Mouse (Mus musculus) liver, embryonic 14.5 days (tissue): ENCODE measurements around the gene Mn1. TPM values are rescaled to one million over a fixed set of nuclear protein-coding genes. Genes with fewer than 3 reads are reported as not detected.

Source experiments
- ATAC-seq: fragments of 200-750 bp; cut with Nextera tagmentation; 2 replicates; pipeline ENCODE4 v1.8.0; 2017; ENCODE audit warnings: moderate number of reproducible peaks, mild to moderate bottlenecking, moderate library complexity; ENCODE audit not compliant: insufficient read depth
- DNase-seq, 3 experiments: peaks; one replicate each; pipeline ENCODE4 v3.0.0-alpha.2; 2012 to 2013; ENCODE audit warnings: low read depth in 3 of 3, low spot score in 3 of 3
- H3K27ac ChIP-seq: fragments of 300-500 bp; sonication (generic); 2 replicates; pipeline ENCODE4 v1.5.1; 2014; ENCODE audit warnings: moderate library complexity, mild to moderate bottlenecking, control low read depth, inconsistent platforms
- H3K27me3 ChIP-seq: fragments of 300-500 bp; sonication (generic); 2 replicates; pipeline ENCODE4 v1.6.1; 2014; ENCODE audit warnings: mild to moderate bottlenecking, low read length, moderate library complexity; ENCODE audit not compliant: control insufficient read depth, insufficient read depth
- H3K36me3 ChIP-seq: fragments of 300-500 bp; sonication (generic); replicated peaks from 2 replicates; pipeline ENCODE4 v1.6.1; 2014; ENCODE audit warnings: low read depth; ENCODE audit not compliant: control insufficient read depth, insufficient read depth
- H3K4me1 ChIP-seq, 2 experiments: fragments of 200-500 bp in 1 of 2; fragments of 300-500 bp in 1 of 2; sonication (generic) in 1 of 2; replicated peaks; 2 replicates each; pipeline ENCODE4 v1.6.1; 2012 to 2014; ENCODE audit warnings: antibody characterized with exemption in 1 of 2, inconsistent platforms in 1 of 2, low read length in 1 of 2; ENCODE audit not compliant: control insufficient read depth in 2 of 2, insufficient read depth in 2 of 2
- H3K4me2 ChIP-seq: fragments of 300-500 bp; sonication (generic); 2 replicates; pipeline ENCODE4 v1.6.1; 2014; ENCODE audit warnings: low read depth, mild to moderate bottlenecking, control low read depth, moderate library complexity
- H3K4me3 ChIP-seq, 2 experiments: fragments of 200-500 bp in 1 of 2; fragments of 300-500 bp in 1 of 2; sonication (generic) in 1 of 2; 2 replicates each; pipeline ENCODE4 v1.5.1; 2012 to 2014; ENCODE audit warnings: low read depth in 2 of 2, low read length in 2 of 2, mild to moderate bottlenecking in 2 of 2, control low read depth in 1 of 2, inconsistent platforms in 1 of 2, moderate library complexity in 1 of 2; ENCODE audit not compliant: insufficient read depth in 1 of 2
- H3K9ac ChIP-seq: fragments of 300-500 bp; sonication (generic); replicated peaks from 2 replicates; pipeline ENCODE4 v1.6.1; 2014; ENCODE audit warnings: mild to moderate bottlenecking, control low read depth, moderate library complexity
- H3K9me3 ChIP-seq: fragments of 300-500 bp; sonication (generic); 2 replicates; pipeline ENCODE4 v1.6.1; 2016; ENCODE audit warnings: low read length, mixed read lengths; ENCODE audit not compliant: control insufficient read depth
- CTCF ChIP-seq: IDR thresholded peaks from 2 replicates; pipeline ENCODE4 v1.5.1; 2016; ENCODE audit warnings: antibody characterized with exemption, low read depth, control low read depth
- EP300 ChIP-seq: IDR thresholded peaks from 2 replicates; pipeline ENCODE4 v1.6.1; 2016; ENCODE audit warnings: antibody characterized with exemption, low read depth
- WGBS: fragments of 180-500 bp; shearing (Covaris S2); extraction: QIAGEN DNeasy Blood & Tissue Kit; methylation state at CpG from one replicate; pipeline ENCODE4 v1.1.7; 2014; ENCODE audit not compliant: insufficient replicate concordance; 5-methylcytosine and 5-hydroxymethylcytosine counted together
- polyA plus RNA-seq, 2 experiments: library from polyadenylated mRNA; depleted of rRNA in 1 of 2; stranded (reverse) in 1 of 2; unstranded in 1 of 2; fragments of >200 nt; fragmentation: Nextera tagmentation in 1 of 2; extraction: Ambion mirVana in 1 of 2; gene quantifications; 2 replicates each; pipeline versions ENCODE4 v1.2.1 to v1.2.3; 2012 to 2014

Gene Mn1
- polyA plus RNA-seq, 2 experiments, result 0.44 to 0.81 TPM

DNA sequence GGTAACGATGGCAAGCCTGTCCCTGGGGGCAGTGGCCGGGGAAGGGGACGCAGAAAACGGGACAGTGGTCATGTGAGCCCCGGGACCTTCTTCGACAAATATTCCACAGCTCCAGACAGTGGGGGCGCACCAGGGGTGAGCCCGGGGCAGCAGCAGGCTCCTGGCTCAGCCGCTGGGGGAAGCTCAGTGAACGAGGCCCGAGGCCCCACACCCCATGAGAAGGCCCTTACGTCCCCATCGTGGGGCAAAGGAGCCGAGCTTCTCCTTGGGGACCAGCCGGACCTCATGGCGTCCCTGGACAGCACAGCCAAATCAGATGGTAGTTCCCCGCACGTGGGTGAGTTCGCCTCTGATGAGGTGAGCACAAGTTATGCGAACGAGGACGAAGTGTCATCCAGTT is 3.7 kb downstream of the Mn1 start:
- ATAC-seq (no peak), DNase-seq (no peak)
- Histone ChIP-seq H3K4me2 (no peak overlapping the region), H3K4me3 (no peak overlapping the region), H3K9me3 (no peaks in the 10 kb centered on the region), H3K4me1 (no peaks in the 10 kb centered on the region), H3K27me3 (peaks cover 55% of the 10 kb centered on the region), H3K36me3 (no peaks in the 10 kb centered on the region), H3K27ac (no peak overlapping the region), H3K9ac (no peak overlapping the region)
- 56% methylated on average over 22 of the region's 22 CpGs for WGBS
- TF ChIP-seq EP300 (no peak), CTCF (no peak)

DNA sequence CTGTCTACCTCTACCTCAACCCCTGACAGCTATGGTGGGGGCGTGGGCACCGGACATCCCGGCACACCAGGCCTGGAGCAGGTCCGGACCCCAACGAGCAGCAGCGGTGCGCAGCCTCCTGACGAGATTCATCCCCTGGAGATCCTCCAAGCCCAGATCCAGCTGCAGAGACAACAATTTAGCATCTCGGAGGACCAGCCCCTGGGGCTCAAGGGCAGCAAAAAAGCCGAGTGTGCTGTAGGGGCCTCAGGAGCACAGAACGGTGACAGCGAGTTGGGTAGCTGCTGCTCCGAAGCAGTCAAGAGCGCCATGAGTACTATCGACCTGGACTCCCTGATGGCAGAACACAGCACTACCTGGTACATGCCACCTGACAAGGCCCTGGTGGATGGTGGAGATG is 4.3 kb downstream of the Mn1 start:
- H3K27ac ChIP-seq, result no peak overlapping the region
- H3K9me3 ChIP-seq, result no peaks in the 10 kb centered on the region
- WGBS, result 73% methylated on average over 15 of the region's 15 CpGs
- no peak overlapping the region for H3K4me3 ChIP-seq
- no peak overlapping the region for H3K4me2 ChIP-seq
- no peak for ATAC-seq
- no peaks in the 10 kb centered on the region for H3K36me3 ChIP-seq
- TF ChIP-seq EP300 (no peak), CTCF (no peak)
- no peak overlapping the region for H3K9ac ChIP-seq
- no peak for DNase-seq
- no peaks in the 10 kb centered on the region for H3K4me1 ChIP-seq
- H3K27me3 ChIP-seq, result peaks cover 49% of the 10 kb centered on the region

GRCm38 (mm10) chr5:111422058-111422800 is 5.1 kb downstream of the Mn1 start:
- ATAC-seq (no peak), DNase-seq (no peak)
- Histone ChIP-seq H3K9me3 (no peaks in the 10 kb centered on the region), H3K27me3 (peaks cover 41% of the 10 kb centered on the region), H3K4me2 (no peak overlapping the region), H3K4me1 (no peaks in the 10 kb centered on the region), H3K4me3 (no peak overlapping the region), H3K27ac (no peak overlapping the region), H3K36me3 (no peaks in the 10 kb centered on the region), H3K9ac (no peak overlapping the region)
- 58% methylated on average over 8 of the region's 8 CpGs for WGBS
- TF ChIP-seq CTCF (no peak), EP300 (no peak)

DNA sequence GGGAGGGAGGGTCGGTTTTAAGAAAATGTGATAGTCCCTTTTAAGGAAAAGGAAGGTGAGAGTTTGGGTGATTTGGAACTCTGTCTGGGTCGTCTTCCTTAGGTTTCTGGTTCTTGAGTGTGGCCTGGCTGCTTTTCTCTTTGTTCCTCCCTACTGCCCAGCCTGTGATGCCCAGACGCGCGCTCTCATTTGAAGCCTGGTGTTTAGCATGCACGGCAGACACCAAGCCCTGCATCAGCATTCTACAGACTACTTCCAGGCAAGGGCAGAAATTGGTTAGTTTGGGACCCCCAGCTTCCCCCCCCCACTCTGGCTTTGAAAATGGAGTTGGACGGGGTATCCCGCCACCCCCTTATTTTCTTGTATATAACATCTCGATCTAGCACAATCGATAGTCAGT is 5.8 kb downstream of the Mn1 start:
- ATAC-seq (no peak), DNase-seq (no peak)
- Histone ChIP-seq H3K9ac (no peak overlapping the region), H3K9me3 (no peaks in the 10 kb centered on the region), H3K4me3 (no peak overlapping the region), H3K4me1 (no peaks in the 10 kb centered on the region), H3K4me2 (no peak overlapping the region), H3K36me3 (no peaks in the 10 kb centered on the region), H3K27ac (no peak overlapping the region), H3K27me3 (peaks cover 34% of the 10 kb centered on the region)
- TF ChIP-seq EP300 (no peak), CTCF (no peak)
- 71% methylated on average over 10 of the region's 10 CpGs for WGBS

GRCm38 (mm10) chr5:111423616-111424015 is 6.5 kb downstream of the Mn1 start:
- no peak overlapping the region for H3K9ac ChIP-seq
- no peaks in the 10 kb centered on the region for H3K4me1 ChIP-seq
- no peak for ATAC-seq
- peaks cover 27% of the 10 kb centered on the region for H3K27me3 ChIP-seq
- 71% methylated on average over 4 of the region's 4 CpGs for whole genome bisulfite sequencing
- H3K4me2 ChIP-seq, result no peak overlapping the region
- no peaks in the 10 kb centered on the region for H3K36me3 ChIP-seq
- H3K4me3 ChIP-seq, result no peak overlapping the region
- TF ChIP-seq EP300, result no peak
- TF ChIP-seq CTCF, result no peak
- H3K27ac ChIP-seq, result no peak overlapping the region
- DNase-seq, result no peak
- H3K9me3 ChIP-seq, result no peaks in the 10 kb centered on the region
